Mouse (Mus musculus) neural tube, embryonic 13.5 days (tissue): ENCODE data around the gene Fam169b. TPM values are rescaled to one million over a fixed set of nuclear protein-coding genes. Genes with fewer than 3 reads are reported as not detected.

ENCODE experiments used
- ATAC-seq: fragments of 200-750 bp; cut with Nextera tagmentation; 2 replicates; pipeline ENCODE4 v1.8.0; 2017; ENCODE audit warnings: low read depth, mild to moderate bottlenecking, moderate TSS enrichment, moderate library complexity
- H3K27ac ChIP-seq: fragments of 300-500 bp; sonication (generic); replicated peaks from 2 replicates; pipeline ENCODE4 v1.5.1; 2015; ENCODE audit warnings: moderate library complexity, mild to moderate bottlenecking, inconsistent platforms
- H3K27me3 ChIP-seq: fragments of 300-500 bp; sonication (generic); 2 replicates; pipeline ENCODE4 v1.6.1; 2015; ENCODE audit warnings: mild to moderate bottlenecking, inconsistent platforms
- H3K36me3 ChIP-seq: fragments of 300-500 bp; sonication (generic); 2 replicates; pipeline ENCODE4 v1.6.1; 2015; ENCODE audit warnings: mild to moderate bottlenecking, inconsistent platforms
- H3K4me1 ChIP-seq: fragments of 300-500 bp; sonication (generic); replicated peaks from 2 replicates; pipeline ENCODE4 v1.6.1; 2015; ENCODE audit warnings: inconsistent platforms
- H3K4me2 ChIP-seq: fragments of 300-500 bp; sonication (generic); 2 replicates; pipeline ENCODE4 v1.6.1; 2015; ENCODE audit warnings: inconsistent platforms, mild to moderate bottlenecking, moderate library complexity
- H3K4me3 ChIP-seq: fragments of 300-500 bp; sonication (generic); 2 replicates; pipeline ENCODE4 v1.5.1; 2015; ENCODE audit warnings: mild to moderate bottlenecking, inconsistent platforms
- H3K9ac ChIP-seq: fragments of 300-500 bp; sonication (generic); 2 replicates; pipeline ENCODE4 v1.6.1; 2015; ENCODE audit warnings: moderate library complexity, mild to moderate bottlenecking, inconsistent platforms
- H3K9me3 ChIP-seq: fragments of 300-500 bp; sonication (generic); 2 replicates; pipeline ENCODE4 v1.6.1; 2016; ENCODE audit warnings: inconsistent platforms
- WGBS: fragments of 180-500 bp; shearing (Covaris S2); methylation state at CpG from one replicate; pipeline ENCODE4 v1.1.7; 2015; 5-methylcytosine and 5-hydroxymethylcytosine counted together
- polyA plus RNA-seq: library from polyadenylated mRNA; unstranded; fragments of >200 nt; fragmentation: Nextera tagmentation; extraction: Ambion mirVana; gene quantifications from 2 replicates; pipeline ENCODE4 v1.2.1, GENCODE M21; 2015

Gene Fam169b
- polyA plus RNA-seq, result 0.17 and 0.21 TPM in 2 replicates

- H3K4me3 ChIP-seq, result no peak within 1 kb of the TSS
- ATAC-seq, result no peak
- H3K9me3 ChIP-seq, result no peaks in the 10 kb centered on the region
- H3K9ac ChIP-seq, result no peak within 1 kb of the TSS
- no peak within 1 kb of the TSS for H3K4me2 ChIP-seq
- H3K36me3 ChIP-seq, result no peaks in the 10 kb centered on the region
- no peak within 1 kb of the TSS for H3K27ac ChIP-seq
- H3K27me3 ChIP-seq, result peaks cover 23% of the 10 kb centered on the region
- peaks cover 21% of the 10 kb centered on the region for H3K4me1 ChIP-seq
Observed at GRCm38 (mm10) chr7:68273515-68273914, at the start of gene Fam169b. Gene Fam169b, plus strand, starts transcription at chr7:68273839.

- Histone ChIP-seq H3K4me3 (no peak overlapping the region), H3K27ac (peak overlapping the region; percentile 80; the same call in 1 of the 2 replicates), H3K4me2 (no peak overlapping the region), H3K9me3 (no peaks in the 10 kb centered on the region), H3K27me3 (no peaks in the 10 kb centered on the region), H3K36me3 (peaks cover 69% of the 10 kb centered on the region), H3K9ac (no peak overlapping the region), H3K4me1 (peaks cover 17% of the 10 kb centered on the region)
- 92% methylated on average over 5 of the region's 5 CpGs for WGBS
- ATAC-seq, result no peak
Observed at GRCm38 (mm10) chr7:68224006-68224405, 49.6 kb upstream of the Fam169b start.

GRCm38 (mm10) chr7:68225427-68226054 lies 48.1 kb upstream of the Fam169b start:
- 90% methylated on average over 9 of the region's 9 CpGs for WGBS
- 0 out of 2 replicates have a peak overlapping the region, but pooled peaks have one; percentile 28 for H3K27ac ChIP-seq
- no peak overlapping the region for H3K4me2 ChIP-seq
- peaks cover 67% of the 10 kb centered on the region for H3K36me3 ChIP-seq
- no peak overlapping the region for H3K9ac ChIP-seq
- H3K27me3 ChIP-seq, result no peaks in the 10 kb centered on the region
- no peak for ATAC-seq
- H3K9me3 ChIP-seq, result no peaks in the 10 kb centered on the region
- no peak overlapping the region for H3K4me3 ChIP-seq
- peaks cover 17% of the 10 kb centered on the region for H3K4me1 ChIP-seq

GRCm38 (mm10) chr7:68227021-68227420 lies 46.6 kb upstream of the Fam169b start:
- no peaks in the 10 kb centered on the region for H3K27me3 ChIP-seq
- H3K27ac ChIP-seq, result no peak overlapping the region
- no peak overlapping the region for H3K4me2 ChIP-seq
- peaks cover 17% of the 10 kb centered on the region for H3K4me1 ChIP-seq
- WGBS, result 81% methylated on average over 11 of the region's 11 CpGs
- H3K4me3 ChIP-seq, result no peak overlapping the region
- no peak overlapping the region for H3K9ac ChIP-seq
- peaks cover 72% of the 10 kb centered on the region for H3K36me3 ChIP-seq
- H3K9me3 ChIP-seq, result no peaks in the 10 kb centered on the region
- no peak for ATAC-seq

- WGBS, result 81% methylated on average over 4 of the region's 4 CpGs
- Histone ChIP-seq H3K36me3 (peaks cover 66% of the 10 kb centered on the region), H3K4me1 (peaks cover 16% of the 10 kb centered on the region), H3K27me3 (no peaks in the 10 kb centered on the region), H3K4me2 (no peak overlapping the region), H3K9ac (no peak overlapping the region), H3K9me3 (no peaks in the 10 kb centered on the region), H3K27ac (no peak overlapping the region), H3K4me3 (no peak overlapping the region)
- ATAC-seq, result no peak
Observed at GRCm38 (mm10) chr7:68227621-68228020, 46.0 kb upstream of the Fam169b start.

GRCm38 (mm10) chr7:68228491-68228890 lies 45.1 kb upstream of the Fam169b start:
- Histone ChIP-seq H3K27me3 (no peaks in the 10 kb centered on the region), H3K9ac (no peak overlapping the region), H3K9me3 (no peaks in the 10 kb centered on the region), H3K4me3 (no peak overlapping the region), H3K4me2 (no peak overlapping the region), H3K27ac (no peak overlapping the region), H3K4me1 (peaks cover 8% of the 10 kb centered on the region), H3K36me3 (peaks cover 63% of the 10 kb centered on the region)
- no peak for ATAC-seq
- 50% methylated on average over 6 of the region's 6 CpGs for WGBS

- Histone ChIP-seq H3K4me3 (no peak overlapping the region), H3K4me2 (no peak overlapping the region), H3K27ac (no peak overlapping the region), H3K9me3 (no peaks in the 10 kb centered on the region), H3K4me1 (peaks cover 10% of the 10 kb centered on the region), H3K9ac (no peak overlapping the region), H3K36me3 (peaks cover 48% of the 10 kb centered on the region), H3K27me3 (no peaks in the 10 kb centered on the region)
- no peak for ATAC-seq
- WGBS, result 87% methylated on average over 9 of the region's 9 CpGs
Observed at GRCm38 (mm10) chr7:68230831-68231230, 42.8 kb upstream of the Fam169b start.

- no peak overlapping the region for H3K4me2 ChIP-seq
- H3K9ac ChIP-seq, result no peak overlapping the region
- H3K27me3 ChIP-seq, result no peaks in the 10 kb centered on the region
- ATAC-seq, result no peak
- H3K4me1 ChIP-seq, result peaks cover 10% of the 10 kb centered on the region
- H3K9me3 ChIP-seq, result no peaks in the 10 kb centered on the region
- no peak overlapping the region for H3K27ac ChIP-seq
- no peak overlapping the region for H3K4me3 ChIP-seq
- 89% methylated on average over 5 of the region's 5 CpGs for WGBS
- H3K36me3 ChIP-seq, result peaks cover 32% of the 10 kb centered on the region
Observed at GRCm38 (mm10) chr7:68232521-68232920, 41.1 kb upstream of the Fam169b start.

- Histone ChIP-seq H3K36me3 (peaks cover 23% of the 10 kb centered on the region), H3K27me3 (no peaks in the 10 kb centered on the region), H3K27ac (no peak overlapping the region), H3K4me1 (peaks cover 6% of the 10 kb centered on the region; the same call in 1 of the 2 replicates), H3K4me3 (no peak overlapping the region), H3K4me2 (no peak overlapping the region), H3K9ac (no peak overlapping the region), H3K9me3 (no peaks in the 10 kb centered on the region)
- 36% methylated on average over 12 of the region's 13 CpGs for WGBS
- ATAC-seq, result 0 out of 2 replicates have a peak, but pooled peaks have one; percentile 11
Observed at GRCm38 (mm10) chr7:68233619-68234223, 39.9 kb upstream of the Fam169b start.

GRCm38 (mm10) chr7:68236817-68237216 lies 36.8 kb upstream of the Fam169b start:
- H3K4me1 ChIP-seq, result peaks cover 6% of the 10 kb centered on the region; the same call in 1 of the 2 replicates
- H3K27ac ChIP-seq, result no peak overlapping the region
- H3K27me3 ChIP-seq, result no peaks in the 10 kb centered on the region
- peaks cover under 1% of the 10 kb centered on the region for H3K36me3 ChIP-seq
- H3K9ac ChIP-seq, result no peak overlapping the region
- no peak overlapping the region for H3K4me3 ChIP-seq
- no peak overlapping the region for H3K4me2 ChIP-seq
- WGBS, result 91% methylated on average over 8 of the region's 8 CpGs
- H3K9me3 ChIP-seq, result no peaks in the 10 kb centered on the region
- ATAC-seq, result no peak

- Histone ChIP-seq H3K4me2 (no peak overlapping the region), H3K4me3 (no peak overlapping the region), H3K27ac (no peak overlapping the region), H3K9ac (no peak overlapping the region), H3K27me3 (no peaks in the 10 kb centered on the region), H3K9me3 (no peaks in the 10 kb centered on the region), H3K36me3 (no peaks in the 10 kb centered on the region), H3K4me1 (no peaks in the 10 kb centered on the region)
- ATAC-seq, result no peak
- WGBS, result 68% methylated on average over 11 of the region's 11 CpGs
Observed at GRCm38 (mm10) chr7:68239220-68239827, 34.3 kb upstream of the Fam169b start.

GRCm38 (mm10) chr7:68241205-68241604 lies 32.4 kb upstream of the Fam169b start:
- no peaks in the 10 kb centered on the region for H3K9me3 ChIP-seq
- no peak overlapping the region for H3K27ac ChIP-seq
- H3K36me3 ChIP-seq, result no peaks in the 10 kb centered on the region
- H3K4me1 ChIP-seq, result no peaks in the 10 kb centered on the region
- H3K27me3 ChIP-seq, result no peaks in the 10 kb centered on the region
- H3K4me2 ChIP-seq, result no peak overlapping the region
- no peak for ATAC-seq
- WGBS, result 83% methylated on average over 9 of the region's 9 CpGs
- H3K9ac ChIP-seq, result no peak overlapping the region
- no peak overlapping the region for H3K4me3 ChIP-seq
